Mouse (Mus musculus) right cerebral cortex, postnatal 25 days (tissue): ENCODE data around the gene Dlgap1.
"Not testable (repeated sequence)": the region's sequence is repeated elsewhere in the genome, so short reads cannot be mapped to it uniquely, and the experiment has no call there.

Source experiments
- DNase-seq: peaks from one replicate; pipeline ENCODE4 v3.0.0; 2022

Gene Dlgap1

DNA sequence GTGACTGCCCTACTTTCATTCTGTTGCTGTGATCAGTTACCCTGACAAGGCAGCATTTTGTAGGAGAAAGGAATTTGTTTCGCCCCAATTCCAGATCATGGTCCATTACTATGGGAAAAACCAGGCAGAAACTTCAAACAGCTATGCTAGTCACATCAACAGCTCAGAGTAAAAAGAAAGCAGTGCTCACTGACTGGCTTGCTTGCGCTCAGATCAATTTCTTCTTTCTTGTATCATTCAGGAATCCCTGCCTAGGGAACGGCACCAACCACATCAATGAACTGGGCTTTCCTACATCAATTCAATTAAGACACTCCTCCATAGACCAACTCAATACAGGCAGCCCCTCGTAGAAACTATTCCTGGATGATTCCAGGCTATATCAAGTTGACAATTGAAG, 572.9 kb downstream of the Dlgap1 start:
- no peak for DNase-seq

DNA sequence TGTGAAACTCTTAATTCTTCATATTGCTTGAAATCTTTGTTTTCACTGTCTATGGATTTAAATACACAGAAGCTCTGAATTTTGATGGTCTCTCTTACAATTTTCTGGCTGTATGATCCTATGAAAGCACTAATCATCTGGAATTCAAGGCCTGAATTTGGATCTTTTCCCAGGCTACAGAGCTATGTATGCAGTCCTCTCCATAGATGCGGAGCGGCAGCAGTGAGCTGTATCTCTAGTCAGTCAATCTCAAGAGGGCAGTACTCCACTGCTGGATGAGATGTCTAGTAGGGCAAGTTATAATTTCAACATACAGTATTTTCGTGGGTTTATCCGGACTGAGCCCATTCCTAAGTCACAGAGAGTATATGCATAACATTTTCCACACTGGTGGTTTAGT, 581.9 kb downstream of the Dlgap1 start:
- no peak for DNase-seq

DNA sequence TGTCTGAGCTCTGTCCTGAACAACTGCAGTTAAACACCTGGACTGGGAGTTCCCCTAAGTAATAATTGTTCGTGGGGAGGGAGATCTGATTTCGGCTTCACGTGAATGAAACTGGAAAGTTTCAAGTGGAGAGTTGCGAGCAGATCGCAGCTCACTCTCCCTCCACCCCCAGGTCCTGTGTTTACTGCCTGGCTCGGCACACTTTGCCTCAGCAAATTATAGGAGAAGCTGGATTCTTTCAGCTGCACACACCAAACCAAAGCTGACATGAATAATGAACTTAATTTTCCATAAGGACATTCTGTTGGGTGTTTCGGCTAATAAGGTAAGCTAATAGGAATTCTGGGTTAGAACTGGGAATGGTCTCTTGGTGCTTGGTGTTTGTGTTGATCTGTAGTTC, 592.7 kb downstream of the Dlgap1 start:
- no peak for DNase-seq

GRCm38 (mm10) chr17:70570848-70571247, 602.0 kb downstream of the Dlgap1 start:
- DNase-seq = no peak

DNA sequence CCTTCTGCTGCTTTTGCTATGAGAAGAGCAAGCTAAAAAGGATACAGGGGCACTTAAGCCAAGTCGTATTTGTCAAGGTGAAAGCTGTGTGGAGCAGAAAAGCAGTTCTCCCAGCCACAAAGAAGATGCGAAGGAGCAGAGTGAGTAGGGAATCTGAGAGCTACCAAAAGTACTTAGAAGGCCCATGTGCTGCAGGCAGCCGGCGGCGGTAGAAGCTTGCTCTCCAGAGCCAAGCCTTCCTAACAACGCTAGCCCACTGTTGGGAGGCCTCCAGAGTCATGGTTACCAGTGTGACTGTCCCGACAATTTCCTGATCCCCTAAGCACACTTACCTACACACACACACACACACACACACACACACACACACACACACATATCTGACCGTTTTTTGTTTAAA, 614.2 kb downstream of the Dlgap1 start:
- no peak for DNase-seq

GRCm38 (mm10) chr17:70586735-70587425, 618.0 kb downstream of the Dlgap1 start:
- DNase-seq = no peak

GRCm38 (mm10) chr17:70587975-70588630, 619.2 kb downstream of the Dlgap1 start:
- not testable (repeated sequence) for DNase-seq

DNA sequence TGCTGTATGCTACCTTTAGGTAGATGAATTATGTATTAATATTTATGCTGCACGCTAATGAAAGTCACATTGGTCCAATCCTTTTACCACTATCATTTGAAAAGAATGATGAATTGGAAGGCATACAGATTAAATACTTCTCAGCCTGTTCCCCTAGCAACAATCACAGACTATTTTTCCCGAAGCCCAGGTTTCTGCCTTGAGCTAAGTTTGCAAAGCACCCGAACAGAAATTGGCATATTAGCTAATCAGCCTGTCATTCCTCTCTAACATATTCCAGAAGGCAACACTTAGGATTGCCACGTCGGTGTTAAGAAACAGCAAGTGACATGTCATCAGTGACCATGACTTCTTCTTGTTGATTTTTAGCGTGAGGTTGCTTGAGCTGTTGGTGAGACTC, 619.8 kb downstream of the Dlgap1 start:
- DNase-seq = no peak

DNA sequence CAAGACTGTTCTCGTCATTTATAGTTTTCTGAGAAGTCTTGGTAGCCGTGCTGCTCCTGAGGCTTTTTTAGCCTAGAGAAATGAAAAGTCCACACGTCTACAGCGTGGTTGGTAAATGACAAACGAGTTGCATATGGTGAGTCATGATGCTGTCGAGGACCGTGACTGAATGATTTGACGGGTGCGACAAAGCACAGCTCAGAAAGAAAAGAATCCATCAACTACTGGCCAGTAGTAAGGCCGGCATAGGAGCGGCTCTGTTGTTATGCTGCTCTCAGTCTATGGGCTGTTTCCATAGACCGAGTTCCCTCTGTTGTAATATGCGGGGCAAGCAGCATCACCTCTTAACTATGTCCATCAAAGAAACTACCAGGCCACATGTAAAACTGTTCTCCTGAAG, 620.3 kb downstream of the Dlgap1 start:
- no peak for DNase-seq

DNA sequence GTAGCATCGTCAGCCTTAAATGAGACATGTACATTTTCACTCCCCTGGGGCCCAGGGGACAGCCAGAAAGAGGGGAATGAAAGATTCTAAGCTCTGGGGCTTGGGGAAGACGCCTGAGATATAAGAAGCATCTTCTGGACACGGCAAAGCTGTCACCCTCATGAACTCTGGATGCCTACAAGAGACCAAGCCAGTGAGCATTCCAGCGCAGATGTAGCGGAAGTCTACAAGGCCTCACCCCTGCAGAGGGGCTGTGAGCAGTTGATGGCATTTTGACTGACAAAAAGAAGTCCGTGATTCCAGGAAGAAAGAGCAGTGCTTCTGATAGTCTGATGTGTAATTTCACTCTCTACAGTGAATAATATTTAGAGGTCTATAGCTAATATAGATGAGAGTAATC, 621.6 kb downstream of the Dlgap1 start:
- no peak for DNase-seq

- DNase-seq = no peak
Measured at GRCm38 (mm10) chr17:70594277-70594676, 625.4 kb downstream of the Dlgap1 start.

DNA sequence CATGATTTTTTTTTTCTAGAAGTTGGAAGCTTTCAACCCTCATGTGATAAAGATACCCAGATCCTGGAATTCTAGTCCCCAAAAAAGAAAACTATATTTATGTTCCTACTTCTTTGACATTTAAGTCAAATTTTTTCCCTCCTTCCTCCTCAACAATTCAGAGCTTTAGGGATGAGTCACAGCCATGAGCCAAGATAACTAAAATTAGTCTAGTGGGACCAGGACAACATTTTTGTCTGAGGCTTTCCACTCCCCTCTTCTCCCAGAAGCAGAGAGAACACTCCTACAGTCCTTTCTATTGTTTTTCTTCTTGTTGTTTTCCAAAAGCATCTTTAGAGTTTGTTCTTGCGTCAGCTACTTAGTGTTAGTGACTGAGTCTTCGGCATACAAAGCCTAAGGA, 627.5 kb downstream of the Dlgap1 start:
- no peak for DNase-seq

DNA sequence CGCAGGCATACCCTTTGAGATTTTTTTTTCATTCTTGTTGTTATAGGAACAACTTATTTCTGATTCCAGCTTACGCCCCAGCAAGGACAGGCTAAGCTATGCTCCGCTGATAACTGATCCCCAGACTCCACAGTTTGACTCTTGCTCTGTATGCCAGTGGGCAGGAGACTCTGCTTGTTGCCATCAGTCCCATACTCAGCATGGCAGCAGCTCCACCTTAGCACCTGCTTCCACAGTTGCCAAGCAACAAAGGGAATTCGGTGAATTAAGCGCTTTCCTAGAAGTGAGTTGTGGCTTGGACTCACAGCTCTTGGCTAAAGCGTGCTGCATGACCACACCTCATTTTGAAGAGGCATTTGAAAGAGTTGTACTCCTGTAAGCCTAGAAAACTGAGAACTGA, 631.6 kb downstream of the Dlgap1 start:
- DNase-seq = no peak

DNA sequence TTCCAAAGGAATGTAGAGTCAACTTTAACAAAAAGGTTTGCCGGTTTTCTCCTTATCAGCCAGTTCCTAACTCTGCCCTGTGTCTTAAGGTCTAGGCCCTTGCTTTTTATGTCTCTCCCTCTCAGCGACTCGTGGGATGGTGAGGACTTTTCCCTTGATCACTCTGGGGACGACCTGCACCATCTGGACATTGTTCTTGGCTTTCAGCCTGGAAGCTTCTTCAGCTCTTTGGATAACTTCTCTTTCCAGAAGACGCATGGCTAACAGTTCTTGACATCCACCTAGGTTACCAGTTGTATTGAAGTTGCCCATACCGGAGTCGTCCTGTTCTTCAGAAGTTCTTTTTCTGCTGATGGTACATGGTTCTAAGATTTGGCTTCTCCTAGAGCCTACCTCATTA, 633.2 kb downstream of the Dlgap1 start:
- no peak for DNase-seq

- no peak for DNase-seq
Measured at GRCm38 (mm10) chr17:70605659-70606058, 636.8 kb downstream of the Dlgap1 start.

DNA sequence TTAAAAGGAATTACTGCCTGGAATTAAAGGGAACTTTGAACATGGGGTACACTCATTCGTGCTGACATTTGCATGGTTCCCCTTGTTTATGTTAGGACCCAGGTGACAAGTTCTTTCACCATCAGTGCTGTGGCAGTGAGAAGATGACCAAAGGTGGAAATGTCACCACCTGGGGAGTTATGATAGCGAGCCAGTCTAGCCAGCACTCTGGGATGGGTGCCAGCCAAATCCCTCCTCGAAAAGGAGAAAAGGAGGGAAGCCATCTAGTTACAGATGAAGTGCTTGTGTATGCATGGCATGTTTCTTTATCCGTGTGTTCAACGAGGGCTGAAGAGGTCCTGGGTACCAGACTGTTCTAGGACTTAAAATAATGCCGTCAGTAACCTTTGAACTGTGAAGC, 643.3 kb downstream of the Dlgap1 start:
- no peak for DNase-seq

DNA sequence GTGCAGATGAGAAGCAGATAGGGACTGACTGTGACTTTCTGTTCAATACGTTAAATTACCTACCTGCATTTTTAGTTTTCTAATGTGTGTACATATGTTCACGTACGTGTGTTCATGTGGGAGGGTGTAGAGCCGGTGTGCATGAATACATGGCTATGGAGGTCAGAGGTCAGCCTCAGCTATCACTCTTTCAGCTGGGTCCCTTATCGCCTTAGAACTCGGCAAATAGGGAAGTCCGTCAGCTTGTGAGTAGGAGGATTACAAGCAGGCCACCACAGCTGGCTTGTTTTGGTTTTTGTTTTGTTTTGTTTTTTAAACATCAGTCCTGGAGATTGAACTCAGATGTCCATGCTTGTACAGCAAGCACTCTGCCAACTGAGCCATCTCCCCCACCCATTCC, 645.0 kb downstream of the Dlgap1 start:
- DNase-seq = peak; percentile 2

GRCm38 (mm10) chr17:70614407-70615060, 645.7 kb downstream of the Dlgap1 start:
- DNase-seq = peak; percentile 3

GRCm38 (mm10) chr17:70622493-70622892, 653.6 kb downstream of the Dlgap1 start:
- DNase-seq = peak; percentile 80

GRCm38 (mm10) chr17:70626396-70626795, 657.5 kb downstream of the Dlgap1 start:
- DNase-seq = no peak

GRCm38 (mm10) chr17:70626925-70627324, 658.1 kb downstream of the Dlgap1 start:
- DNase-seq = no peak

- peak; percentile 76 for DNase-seq
Measured at GRCm38 (mm10) chr17:70629653-70630378, 660.9 kb downstream of the Dlgap1 start.

- DNase-seq = peak; percentile 78
Measured at GRCm38 (mm10) chr17:70633181-70633944, 664.5 kb downstream of the Dlgap1 start.
